Mouse (Mus musculus) lung, postnatal 25 days (tissue): ENCODE data around the gene Olfr48.

Experiments
- DNase-seq: peaks from one replicate; pipeline ENCODE4 v3.0.0; 2022; ENCODE audit warnings: low spot score

The Olfr48 gene

GRCm38 (mm10) chr2:89848105-89848504 lies at the start of gene Olfr48:
Gene Olfr48 (minus strand): TSS chr2:89848205.
- DNase-seq = no peak

- DNase-seq = no peak
Observed at GRCm38 (mm10) chr2:89878137-89878536, 30.1 kb upstream of the Olfr48 start, which contains the start of gene Olfr1257. Gene Olfr1257 (plus strand): TSS chr2:89878437.

- no peak for DNase-seq
Observed at GRCm38 (mm10) chr2:89849230-89849629, 1.2 kb upstream of the Olfr48 start.

GRCm38 (mm10) chr2:89841455-89841854 lies 6.5 kb downstream of the Olfr48 start, which contains the start of gene Olfr1256:
Gene Olfr1256 (minus strand): TSS chr2:89841555.
- DNase-seq = no peak

- DNase-seq = no peak
Observed at GRCm38 (mm10) chr2:89820216-89820615, 27.8 kb downstream of the Olfr48 start.

- DNase-seq = no peak
Observed at GRCm38 (mm10) chr2:89811751-89812150, 36.3 kb downstream of the Olfr48 start, which contains the start of gene Olfr1255. Gene Olfr1255 (plus strand): TSS chr2:89812051.

- no peak for DNase-seq
Observed at GRCm38 (mm10) chr2:89810751-89811150, 37.3 kb downstream of the Olfr48 start.

- no peak for DNase-seq
Observed at GRCm38 (mm10) chr2:89799583-89799982, 48.4 kb downstream of the Olfr48 start.

GRCm38 (mm10) chr2:89793519-89793918 lies 54.5 kb downstream of the Olfr48 start, which contains the start of gene Olfr1254:
Gene Olfr1254 (minus strand): TSS chr2:89793619.
- DNase-seq = no peak
